Mouse (Mus musculus): ENCODE data around the gene Gm10053.
A peak's percentile ranks its signal among the peaks of the same experiment; 100 is the strongest.
"Not testable (repeated sequence)": the region's sequence is repeated elsewhere in the genome, so short reads cannot be mapped to it uniquely, and the experiment has no call there.

The Gm10053 gene

DNA sequence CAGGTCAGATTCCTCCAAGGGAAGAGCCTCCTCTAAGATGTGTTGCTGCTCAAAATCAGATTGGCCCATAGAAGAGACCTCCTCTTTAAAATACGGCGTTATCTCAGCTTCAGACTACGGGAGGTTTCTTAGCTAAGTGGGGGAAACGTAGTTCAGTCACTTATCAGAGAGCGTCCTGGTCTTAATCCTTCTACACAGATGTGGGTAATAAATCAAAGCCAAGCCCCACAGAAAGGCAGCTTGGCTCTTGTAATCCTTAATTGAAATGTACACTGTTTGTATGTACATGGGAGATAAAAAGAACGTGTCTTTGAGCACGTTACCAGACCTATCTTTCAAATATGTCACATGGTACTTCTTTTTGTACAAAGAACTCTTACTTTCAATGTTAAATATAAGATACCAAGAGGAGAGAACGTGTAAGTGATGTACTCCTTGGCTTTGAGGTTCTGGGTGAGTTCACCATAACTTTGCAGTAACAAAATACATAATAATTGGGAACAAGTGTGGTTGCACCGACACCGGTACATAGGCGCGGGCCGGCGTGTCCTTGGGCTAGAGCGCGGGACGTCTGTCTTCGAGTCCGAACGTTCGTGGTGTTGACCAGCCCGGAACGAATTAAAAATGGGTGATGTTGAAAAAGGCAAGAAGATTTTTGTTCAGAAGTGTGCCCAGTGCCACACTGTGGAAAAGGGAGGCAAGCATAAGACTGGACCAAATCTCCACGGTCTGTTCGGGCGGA is at the start of gene Gm10053:
TSS of gene Gm10053 (plus strand) at position 558 of the 742 bp plus-strand sequence.
- not testable (repeated sequence) for DNase-seq

DNA sequence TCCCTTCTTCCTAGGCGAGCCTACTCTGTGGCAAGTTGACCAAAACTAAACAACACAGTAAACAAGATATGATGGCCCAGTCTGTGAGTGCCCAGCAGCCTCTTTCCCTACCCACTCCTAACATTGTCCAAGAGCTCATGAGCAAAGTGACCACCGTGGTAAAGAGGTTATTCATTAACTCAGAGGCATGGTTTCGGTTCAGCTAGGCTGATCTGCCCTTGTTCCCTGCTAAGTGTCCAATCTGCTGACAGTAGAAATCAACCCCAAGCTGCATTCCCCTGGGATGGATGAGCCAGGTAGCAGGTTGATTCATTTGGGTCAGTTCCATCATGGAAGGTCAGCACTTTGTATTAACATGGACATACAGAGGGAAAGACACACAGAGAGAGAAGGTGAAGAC is 33.4 kb upstream of the Gm10053 start:
- no peak for DNase-seq

DNA sequence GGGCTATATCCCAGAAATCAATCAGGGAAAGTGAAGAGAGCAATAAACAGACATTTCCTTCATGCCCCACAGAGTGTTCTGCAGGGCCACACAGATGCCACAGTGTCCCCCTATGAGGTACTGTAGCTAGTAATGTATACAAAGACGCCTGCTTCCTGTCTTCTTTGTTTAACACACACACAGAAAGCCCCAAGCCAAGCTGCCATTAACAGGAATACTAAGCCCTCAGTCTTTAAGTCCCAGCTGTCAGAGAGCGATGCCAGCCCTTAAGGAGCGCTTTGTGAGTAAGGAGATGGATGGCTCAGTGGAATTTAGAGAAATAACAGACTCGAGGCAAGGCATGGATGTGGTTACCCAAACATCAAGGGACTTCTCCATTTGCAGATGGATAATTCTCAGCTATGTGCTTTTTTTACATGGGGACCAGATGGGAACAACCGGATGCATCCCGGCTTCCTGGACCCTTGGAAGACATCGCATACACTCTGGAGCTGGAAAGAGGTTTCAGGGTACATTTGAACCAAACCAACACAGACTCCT is 30.4 kb upstream of the Gm10053 start:
- no peak for DNase-seq

DNA sequence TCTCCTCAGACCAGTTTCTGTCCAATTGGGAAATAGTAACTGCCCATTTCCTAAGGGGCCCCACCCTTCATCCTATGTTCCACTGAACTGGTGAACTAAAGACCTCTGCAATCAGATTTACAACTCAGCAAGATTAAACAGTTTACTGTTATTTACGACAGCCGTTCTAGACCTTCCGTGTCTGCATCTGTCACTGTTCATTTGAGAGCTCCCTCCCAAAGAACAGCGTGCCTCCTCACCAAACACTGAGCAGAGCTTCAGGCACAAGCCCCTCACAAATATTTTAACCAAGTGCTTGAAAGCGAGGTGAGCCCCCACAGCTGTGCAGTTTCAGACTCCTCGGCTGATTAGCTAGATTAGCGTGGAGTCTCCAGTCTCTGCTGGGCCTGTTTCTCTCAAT is 27.1 kb upstream of the Gm10053 start:
- DNase-seq: no peak

DNA sequence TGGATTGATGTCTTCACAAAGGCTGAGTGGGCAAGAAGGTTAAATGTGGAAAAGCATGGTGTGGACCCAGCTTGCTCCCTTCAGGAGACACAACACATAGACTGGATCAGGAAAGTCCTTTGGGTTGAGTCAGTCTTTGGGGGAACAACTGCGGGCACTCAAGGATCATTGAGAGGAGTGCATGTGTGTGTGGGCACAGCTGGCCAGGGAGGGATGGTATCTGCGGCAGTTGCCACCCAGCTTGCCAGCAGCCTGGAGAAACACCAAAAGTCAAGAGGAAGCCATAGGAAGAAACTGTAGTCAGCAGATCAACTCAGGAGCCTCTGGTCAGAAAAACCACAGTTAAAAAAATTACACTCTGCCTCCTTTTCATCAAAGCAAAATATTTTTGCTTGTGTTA is 26.6 kb upstream of the Gm10053 start:
- DNase-seq: no peak

DNA sequence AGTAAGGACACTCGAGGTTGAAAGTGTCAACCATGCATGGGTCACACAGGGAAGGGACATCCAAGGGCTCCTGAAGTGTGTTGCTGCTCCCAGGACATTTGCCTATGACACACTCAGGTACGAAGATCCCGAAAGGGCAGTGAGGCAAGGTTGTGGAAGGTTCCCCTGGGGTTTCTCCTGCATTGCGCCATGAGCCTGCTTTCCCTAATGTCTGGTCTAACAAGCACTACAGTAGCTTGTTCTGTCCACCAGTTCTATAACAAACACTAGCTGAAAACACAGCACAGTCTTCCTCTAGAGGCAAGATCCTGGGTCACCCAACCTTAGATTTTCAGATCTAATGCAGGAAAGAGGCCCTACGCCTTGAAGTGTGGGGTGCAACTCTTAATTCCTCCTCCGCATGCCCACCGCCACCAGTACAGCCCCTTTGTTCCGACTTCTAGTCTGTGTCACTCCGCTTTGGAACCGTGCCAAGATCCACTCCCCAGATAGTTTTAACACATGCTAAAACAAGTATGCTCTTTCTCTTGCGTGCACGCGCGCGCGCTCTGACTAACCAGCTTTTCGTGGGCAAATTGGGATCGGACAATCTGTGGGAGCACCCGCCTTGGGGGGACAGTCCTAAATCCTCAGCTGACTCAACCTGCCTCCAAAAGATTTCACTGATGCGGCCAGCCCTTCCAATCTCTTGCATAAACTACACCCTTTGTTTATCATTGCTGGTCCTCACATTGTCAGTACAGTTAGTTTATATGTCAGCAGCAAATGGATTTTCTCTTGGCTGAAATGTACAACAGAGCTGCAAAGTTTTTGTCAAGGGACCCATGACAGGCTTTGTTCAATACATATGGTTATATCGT is 23.8 kb upstream of the Gm10053 start:
- DNase-seq: no peak

DNA sequence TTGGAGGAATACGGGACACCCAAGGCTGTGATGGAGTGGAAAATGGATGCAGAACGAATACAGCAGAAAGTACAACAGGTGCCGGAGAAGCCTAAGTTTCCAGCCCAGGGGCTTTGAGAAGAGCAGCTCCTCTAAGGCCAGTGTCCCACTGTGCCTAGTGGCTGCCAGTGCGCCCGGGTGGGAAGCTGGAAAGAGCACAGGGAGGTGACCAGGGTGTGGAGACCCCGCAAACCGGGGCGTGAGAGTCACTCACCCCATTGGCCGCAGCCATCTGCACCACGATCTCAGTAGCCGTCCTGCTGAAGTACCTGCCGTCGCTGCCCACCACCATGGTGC is 14.2 kb upstream of the Gm10053 start:
- DNase-seq: no peak

DNA sequence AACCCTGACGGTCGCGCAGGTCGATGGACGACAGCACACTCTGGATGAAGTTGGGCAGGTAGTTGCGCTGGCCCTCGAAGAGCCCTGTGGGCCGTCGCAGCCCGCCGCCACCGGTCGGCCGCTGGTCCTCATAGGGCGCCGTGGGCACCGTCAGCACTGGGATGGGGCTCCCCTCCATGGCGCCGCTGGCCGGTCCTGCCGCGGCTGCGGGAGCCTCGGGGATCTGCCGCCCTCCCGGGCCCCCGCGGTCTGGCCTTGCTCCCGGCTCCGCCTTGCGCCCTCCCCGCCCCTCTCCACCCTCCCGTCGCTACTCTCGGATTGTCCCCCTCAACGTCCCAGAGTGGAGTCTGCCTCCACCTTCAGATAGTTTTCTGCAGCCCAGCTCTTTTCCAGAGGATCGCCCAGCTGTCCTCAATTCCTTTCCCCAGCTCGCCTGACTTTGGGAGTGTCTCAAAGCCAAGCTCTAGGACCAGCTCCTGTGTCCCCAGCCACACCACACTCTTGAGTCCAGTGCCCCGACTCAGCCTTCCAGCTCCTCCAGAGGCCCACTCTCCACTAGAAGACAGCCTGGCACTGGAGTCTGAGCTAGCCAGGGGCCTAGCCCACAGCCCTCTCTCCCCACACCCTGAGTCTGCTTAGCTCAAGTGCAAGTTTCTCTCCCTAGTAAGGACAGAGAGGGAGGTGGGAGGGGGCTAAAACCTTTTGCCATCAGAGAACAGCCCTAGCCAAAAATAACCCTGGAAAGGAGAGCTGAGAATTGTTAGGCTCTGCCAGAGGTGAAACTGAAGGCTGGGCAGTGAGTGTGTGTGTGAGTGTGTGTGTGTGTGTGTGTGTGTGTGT is 13.7 kb upstream of the Gm10053 start, which contains the start of gene Pgm5:
TSS of gene Pgm5 (minus strand) at position 244 of the 840 bp plus-strand sequence.
- DNase-seq: no peak

DNA sequence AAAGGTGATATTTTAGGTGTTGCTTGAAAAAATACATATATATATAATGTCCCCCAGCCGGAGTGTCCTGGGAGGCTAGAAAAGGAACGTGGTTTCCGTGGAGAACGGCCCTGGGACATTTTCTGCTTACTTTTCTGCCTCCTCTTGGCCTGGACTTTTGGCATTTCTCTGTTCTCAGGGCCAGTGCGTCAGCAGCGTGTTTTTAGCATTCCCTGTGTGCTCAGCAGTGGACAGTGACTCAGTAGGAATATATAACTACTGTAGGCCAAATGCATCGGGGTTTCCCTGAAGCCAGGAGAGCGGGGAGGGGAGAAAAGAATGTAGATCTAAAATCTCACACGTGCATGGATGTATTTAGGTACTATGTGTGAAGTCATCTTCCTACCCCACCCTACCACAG is 10.1 kb upstream of the Gm10053 start:
- DNase-seq: no peak

DNA sequence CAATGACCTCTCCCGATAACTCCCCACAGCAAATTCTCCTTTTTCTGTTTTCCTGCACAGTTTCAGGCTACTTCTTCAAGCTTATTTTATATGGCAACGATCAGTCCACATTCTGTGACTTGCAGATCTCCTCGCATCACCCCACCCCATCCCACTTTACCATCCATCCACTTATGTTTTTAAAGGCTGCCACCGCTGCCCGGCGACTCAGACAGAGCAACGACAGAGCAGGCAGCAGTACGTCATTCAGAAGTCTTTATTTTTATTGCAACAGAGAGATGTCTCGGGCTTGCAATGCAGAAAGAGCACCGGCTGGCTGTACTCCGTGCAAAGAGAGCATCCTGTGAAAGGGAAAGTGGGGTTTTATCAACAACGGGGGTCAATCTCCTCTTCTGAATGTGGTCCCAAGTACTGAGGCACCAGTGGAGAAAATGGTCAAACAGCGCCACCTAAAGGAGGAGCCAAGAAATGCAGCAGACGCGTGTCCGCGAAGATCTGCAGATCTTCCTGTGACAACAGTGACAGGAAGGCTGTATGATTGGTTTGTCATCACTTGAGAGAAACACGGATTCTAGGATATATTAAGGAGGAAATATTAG is 4.3 kb upstream of the Gm10053 start:
- DNase-seq: peak; percentile 7

DNA sequence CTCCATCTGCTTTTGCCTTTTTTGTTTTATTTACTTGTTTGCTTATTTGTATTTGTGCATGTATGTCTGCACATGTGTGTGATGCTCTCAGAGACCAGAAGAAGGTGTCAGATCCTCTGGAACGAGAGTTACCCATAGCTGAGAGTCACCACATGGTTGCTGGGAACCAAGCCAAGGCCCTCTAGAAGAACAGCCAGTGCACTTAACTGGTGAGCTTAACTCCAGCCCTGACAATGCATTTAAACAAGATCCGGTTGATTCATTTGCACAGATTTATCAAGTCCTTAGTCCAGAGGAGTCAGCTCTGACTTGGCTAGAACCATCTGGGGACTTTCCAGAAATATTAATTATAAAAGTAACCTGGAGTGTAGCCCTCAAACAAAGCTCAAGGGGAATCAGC is 1.6 kb upstream of the Gm10053 start:
- DNase-seq: no peak

DNA sequence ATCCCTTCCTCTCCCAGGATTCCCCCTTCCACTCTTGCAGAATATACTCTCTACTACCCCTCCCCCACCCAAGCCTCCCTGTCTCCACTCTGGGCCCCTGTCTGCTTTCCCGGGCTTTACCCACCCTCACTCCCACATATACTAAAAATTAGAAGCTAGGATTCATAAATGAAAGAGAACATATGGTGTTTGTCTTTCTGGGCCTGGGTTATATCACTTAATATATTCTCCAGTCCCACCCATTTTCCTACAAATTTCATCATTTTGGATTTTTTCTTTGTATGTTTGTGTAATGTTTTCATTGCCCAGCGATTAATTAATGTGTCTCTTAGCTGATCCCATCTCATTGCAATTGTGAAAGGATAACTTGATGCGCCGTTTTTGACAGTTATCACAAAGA is 5.8 kb downstream of the Gm10053 start:
- DNase-seq: no peak

DNA sequence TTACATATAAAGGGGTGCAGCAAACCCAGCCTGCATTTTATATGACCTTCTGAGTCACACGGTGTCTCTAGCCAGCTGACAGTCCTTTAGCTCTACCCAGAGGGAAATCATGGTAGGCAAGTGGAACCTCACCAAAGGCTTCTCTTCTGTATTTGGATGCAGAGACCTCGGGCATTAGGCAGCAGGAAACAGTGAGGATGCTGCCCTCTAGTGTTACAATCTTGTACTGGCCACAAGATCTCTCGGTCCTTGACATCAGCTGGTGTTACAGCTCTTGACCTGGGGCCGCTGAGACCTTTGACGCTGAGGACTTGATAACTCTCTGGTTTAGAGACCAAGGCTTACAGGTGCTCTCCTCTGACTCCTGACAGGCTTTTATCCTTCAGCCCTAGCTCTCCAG is 10.0 kb downstream of the Gm10053 start:
- DNase-seq: peak; percentile 8

DNA sequence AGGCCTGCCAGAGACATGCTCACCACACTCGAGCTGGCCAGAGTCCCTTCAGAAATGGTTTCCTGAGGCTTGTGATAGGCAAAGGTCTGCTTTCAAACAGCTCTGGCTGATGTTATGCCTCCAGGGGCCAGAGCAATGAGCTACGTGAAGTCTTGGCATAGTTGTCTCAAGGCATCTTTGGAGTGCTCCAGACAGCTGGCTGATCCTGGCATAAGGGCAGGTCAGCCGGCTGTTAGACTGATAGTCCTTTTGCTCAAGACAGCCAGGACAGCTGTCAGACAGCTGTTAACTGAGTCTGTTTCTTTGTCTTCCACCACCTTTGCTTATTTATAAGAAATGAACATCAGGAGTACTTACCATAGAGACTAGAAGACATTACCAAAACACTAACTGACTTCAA is 11.4 kb downstream of the Gm10053 start:
- DNase-seq: no peak

DNA sequence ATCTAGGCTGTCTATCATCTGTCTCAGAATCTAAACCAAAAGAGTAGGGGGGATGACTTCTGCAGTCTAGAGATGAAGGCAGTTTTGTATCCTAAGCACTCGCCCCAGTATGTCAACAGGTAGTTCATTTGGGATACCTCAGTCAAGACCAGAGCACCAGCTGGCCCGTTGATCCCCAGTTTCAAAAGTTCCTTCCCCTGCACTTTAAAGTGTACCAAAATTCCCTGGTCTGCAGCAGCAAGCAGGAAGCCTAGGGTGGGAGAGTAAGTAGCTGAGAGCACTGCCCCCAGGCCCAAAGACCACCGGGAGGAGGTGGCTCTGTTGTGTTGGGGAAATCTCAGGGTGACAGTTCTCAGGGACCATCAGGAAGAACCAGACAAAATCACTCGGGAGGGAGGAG is 21.1 kb downstream of the Gm10053 start:
- no peak for DNase-seq

DNA sequence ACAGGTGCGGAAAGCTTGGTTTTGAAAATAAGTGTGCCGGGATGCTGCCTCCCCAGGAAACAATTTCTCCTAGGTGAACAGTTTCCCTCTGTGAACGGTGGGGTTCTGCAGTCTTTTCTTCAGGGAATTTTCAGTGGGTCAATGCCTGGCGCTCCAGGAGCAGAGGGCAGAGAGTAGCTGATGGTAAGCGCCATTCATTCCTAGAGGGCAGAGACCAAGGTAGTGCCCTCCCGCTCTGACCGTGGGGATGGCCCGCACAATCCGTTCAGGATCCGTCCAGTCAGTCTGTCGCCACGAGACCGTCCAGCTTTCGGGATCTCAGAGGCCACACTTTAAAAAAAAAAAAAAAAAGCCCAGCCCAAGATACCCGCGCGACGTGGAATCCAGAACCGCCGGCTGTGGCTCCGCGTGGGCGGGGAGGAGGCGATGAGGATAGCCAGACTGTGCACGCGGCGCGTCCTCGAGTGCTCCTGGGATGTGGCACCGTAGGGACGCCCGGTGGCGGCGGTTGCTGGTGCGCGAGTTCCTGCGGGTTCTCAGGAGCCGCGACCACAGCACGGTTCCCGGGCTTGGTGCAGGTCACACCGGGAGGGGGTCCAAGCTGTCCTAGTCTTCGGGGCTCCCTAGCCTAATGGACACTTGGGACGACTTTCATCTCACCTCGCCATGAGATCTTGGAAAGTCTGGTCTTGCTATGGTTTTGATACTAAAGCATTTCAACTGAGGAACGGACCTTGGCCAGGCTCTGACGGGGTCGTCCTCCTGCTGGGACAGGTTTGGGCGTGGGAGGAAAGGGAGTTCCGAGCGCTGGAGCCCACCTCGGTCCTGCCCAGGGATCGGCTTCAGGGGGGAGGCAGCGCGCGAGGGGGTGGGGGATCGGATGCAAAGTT is 21.8 kb downstream of the Gm10053 start:
- DNase-seq: no peak

DNA sequence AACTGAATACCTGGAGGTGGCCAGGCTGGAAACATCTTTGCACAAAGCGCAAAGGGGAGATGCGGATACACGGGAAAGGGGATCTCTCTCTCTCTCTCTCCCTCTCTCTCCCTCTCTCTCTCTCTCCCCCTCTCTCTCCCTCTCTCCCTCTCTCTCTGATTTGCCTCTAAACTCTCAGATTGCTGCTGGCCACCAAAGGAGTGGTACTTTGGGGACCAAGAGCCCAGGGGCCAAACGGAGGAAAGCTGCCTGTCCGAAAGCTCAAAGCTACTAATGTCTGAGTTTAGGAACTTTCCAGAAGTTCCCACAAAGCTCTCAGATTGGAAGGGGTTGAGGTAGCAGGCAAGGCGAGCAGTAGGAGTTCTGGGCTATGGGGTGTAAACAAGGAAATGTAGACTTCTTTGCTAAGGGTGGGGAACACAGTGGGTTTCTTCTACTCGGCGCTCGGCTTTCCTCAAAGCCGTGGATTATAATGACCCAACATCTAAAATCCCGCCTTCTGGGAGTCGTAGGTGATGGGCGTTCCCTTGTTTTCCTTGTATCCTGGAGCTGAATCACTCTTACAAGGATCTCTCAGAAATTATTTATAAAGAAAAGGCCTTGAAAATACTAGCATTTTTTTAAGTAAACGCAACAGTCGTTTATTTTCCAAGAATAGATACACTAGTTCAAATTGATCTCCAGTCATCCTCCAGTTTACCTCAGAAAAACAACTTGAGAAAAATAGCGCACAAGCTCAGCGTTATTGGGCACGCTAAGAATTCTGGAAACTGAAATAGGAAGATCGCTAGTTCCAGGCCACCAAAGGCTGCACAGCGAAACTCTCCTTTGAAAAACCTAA is 22.6 kb downstream of the Gm10053 start:
- no peak for DNase-seq

DNA sequence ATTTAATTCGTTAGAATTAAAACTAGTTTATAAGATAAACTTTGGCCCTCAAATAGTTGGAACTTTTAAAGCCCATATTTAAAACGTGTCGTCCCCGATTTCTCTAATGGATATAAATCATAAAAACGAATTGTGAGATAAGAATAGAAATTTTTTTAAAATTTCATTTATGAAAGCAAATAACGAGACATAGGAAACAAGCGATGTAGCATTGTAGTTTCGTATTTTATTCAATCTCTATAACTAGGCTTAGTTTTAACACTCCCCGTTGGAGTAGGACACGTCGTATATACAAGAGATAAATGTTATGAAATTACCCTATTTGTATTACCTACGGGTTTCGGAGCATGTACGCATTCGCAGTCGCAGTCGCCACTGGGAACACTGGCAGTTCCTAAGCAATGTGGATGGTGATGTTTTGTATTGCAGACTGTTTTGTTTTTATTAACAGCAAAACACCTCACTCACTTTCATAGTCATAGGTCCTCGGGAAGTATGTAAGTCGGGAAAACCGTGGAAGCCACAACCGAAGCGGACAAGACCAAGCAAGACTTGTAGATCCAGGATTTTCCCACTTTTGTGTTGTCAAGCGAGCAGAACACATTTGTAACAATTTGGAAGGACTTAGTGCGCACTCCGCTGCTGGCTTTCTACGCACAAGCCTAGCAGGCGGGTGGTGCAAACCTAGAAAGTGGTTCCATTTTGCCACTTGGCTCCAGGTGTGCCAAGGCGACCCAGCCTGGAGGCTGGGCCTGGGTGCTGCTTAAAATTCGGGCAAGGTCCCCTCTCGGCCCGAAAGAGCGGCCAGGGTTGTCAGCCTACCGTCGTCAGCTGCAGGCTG is 23.5 kb downstream of the Gm10053 start:
- DNase-seq: no peak

Data from cerebellum, adult 9-11 months (tissue).